Mouse (Mus musculus) embryonic facial prominence, embryonic 13.5 days (tissue): ENCODE measurements around the gene Ppie. TPM values are rescaled to one million over a fixed set of nuclear protein-coding genes. Genes with fewer than 3 reads are reported as not detected.
"Not testable (repeated sequence)": the region's sequence is repeated elsewhere in the genome, so short reads cannot be mapped to it uniquely, and the experiment has no call there.

Source experiments
- ATAC-seq: fragments of 200-750 bp; cut with Nextera tagmentation; 2 replicates; pipeline ENCODE4 v1.8.0; 2017; ENCODE audit warnings: low read depth; ENCODE audit not compliant: insufficient number of reproducible peaks, insufficient read depth, low FRiP score, low TSS enrichment
- H3K27ac ChIP-seq: fragments of 300-500 bp; sonication (generic); 2 replicates; pipeline ENCODE4 v1.5.1; 2015; ENCODE audit warnings: moderate library complexity, mild to moderate bottlenecking, inconsistent platforms
- H3K27me3 ChIP-seq: fragments of 300-500 bp; sonication (generic); 2 replicates; pipeline ENCODE4 v1.6.1; 2015; ENCODE audit warnings: mild to moderate bottlenecking, inconsistent platforms
- H3K36me3 ChIP-seq: fragments of 300-500 bp; sonication (generic); 2 replicates; pipeline ENCODE4 v1.6.1; 2015; ENCODE audit warnings: mild to moderate bottlenecking, inconsistent platforms
- H3K4me1 ChIP-seq: fragments of 300-500 bp; sonication (generic); 2 replicates; pipeline ENCODE4 v1.6.1; 2015; ENCODE audit warnings: inconsistent platforms
- H3K4me2 ChIP-seq: fragments of 300-500 bp; sonication (generic); 2 replicates; pipeline ENCODE4 v1.6.1; 2015; ENCODE audit warnings: moderate library complexity, mild to moderate bottlenecking, inconsistent platforms
- H3K4me3 ChIP-seq: fragments of 300-500 bp; sonication (generic); 2 replicates; pipeline ENCODE4 v1.5.1; 2015; ENCODE audit warnings: mild to moderate bottlenecking, inconsistent platforms
- H3K9ac ChIP-seq: fragments of 300-500 bp; sonication (generic); 2 replicates; pipeline ENCODE4 v1.6.1; 2015; ENCODE audit warnings: mild to moderate bottlenecking, inconsistent platforms
- H3K9me3 ChIP-seq: fragments of 300-500 bp; sonication (generic); 2 replicates; pipeline ENCODE4 v1.6.1; 2016; ENCODE audit warnings: inconsistent platforms
- WGBS: fragments of 180-500 bp; shearing (Covaris S2); methylation state at CpG from one replicate; pipeline ENCODE4 v1.1.7; 2015; ENCODE audit warnings: mixed read lengths; 5-methylcytosine and 5-hydroxymethylcytosine counted together
- polyA plus RNA-seq: library from polyadenylated mRNA; unstranded; fragments of >200 nt; fragmentation: Nextera tagmentation; extraction: Ambion mirVana; gene quantifications from 2 replicates; pipeline ENCODE4 v1.2.1, GENCODE M21; 2015

Ppie gene
- polyA plus RNA-seq, 1 experiment from 2014 or later: 114 TPM

DNA sequence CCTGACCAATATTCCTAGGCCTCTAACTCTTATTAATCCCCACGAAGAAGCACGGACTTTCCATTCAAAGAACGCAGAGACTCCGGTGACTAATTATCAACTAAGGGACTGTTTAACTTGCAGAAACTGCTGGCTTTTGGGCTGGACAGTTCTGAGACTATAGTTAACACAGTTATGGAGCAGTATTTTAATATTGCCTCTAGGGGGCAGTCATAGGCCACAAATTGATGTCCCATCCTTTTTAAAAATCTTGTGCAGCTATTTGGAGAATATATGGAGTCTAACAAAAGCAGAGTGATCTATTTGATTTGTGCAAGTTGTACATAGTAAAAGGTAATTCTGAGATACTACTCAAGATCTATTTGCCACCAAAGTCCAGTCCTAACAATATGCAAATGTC is 15.3 kb upstream of the Ppie start:
- H3K9me3 ChIP-seq: no peaks in the 10 kb centered on the region
- no peaks in the 10 kb centered on the region for H3K4me1 ChIP-seq
- H3K9ac ChIP-seq: no peak overlapping the region
- 25% methylated on average over 4 of the region's 4 CpGs for WGBS
- no peak overlapping the region for H3K27ac ChIP-seq
- H3K36me3 ChIP-seq: no peaks in the 10 kb centered on the region
- H3K4me2 ChIP-seq: no peak overlapping the region
- no peaks in the 10 kb centered on the region for H3K27me3 ChIP-seq
- no peak for ATAC-seq
- no peak overlapping the region for H3K4me3 ChIP-seq

- 63% methylated on average over 5 of the region's 5 CpGs for WGBS
- no peaks in the 10 kb centered on the region for H3K4me1 ChIP-seq
These were observed 13.2 kb upstream of the Ppie start for GRCm38 (mm10) chr4:123152976-123153375.

GRCm38 (mm10) chr4:123152003-123152402 is 12.3 kb upstream of the Ppie start:
- Histone ChIP-seq H3K9ac (no peak overlapping the region), H3K4me1 (no peaks in the 10 kb centered on the region), H3K27ac (no peak overlapping the region), H3K4me2 (no peak overlapping the region), H3K27me3 (no peaks in the 10 kb centered on the region), H3K4me3 (no peak overlapping the region), H3K9me3 (no peaks in the 10 kb centered on the region), H3K36me3 (no peaks in the 10 kb centered on the region)
- ATAC-seq: no peak
- 75% methylated on average over 4 of the region's 4 CpGs for WGBS

More at GRCm38 (mm10) chr4:123152976-123153375, 13.2 kb upstream of the Ppie start:
- Histone ChIP-seq H3K36me3 (no peaks in the 10 kb centered on the region), H3K4me3 (no peak overlapping the region), H3K4me2 (no peak overlapping the region), H3K27me3 (no peaks in the 10 kb centered on the region), H3K9me3 (no peaks in the 10 kb centered on the region), H3K27ac (no peak overlapping the region), H3K9ac (no peak overlapping the region)
- no peak for ATAC-seq

- no peaks in the 10 kb centered on the region for H3K9me3 ChIP-seq
- 78% methylated on average over 5 of the region's 5 CpGs for WGBS
These were observed 7.8 kb upstream of the Ppie start for GRCm38 (mm10) chr4:123147446-123148150.

GRCm38 (mm10) chr4:123137551-123137950 is 2.2 kb downstream of the Ppie start:
- Histone ChIP-seq H3K27ac (no peak overlapping the region), H3K9ac (no peak overlapping the region), H3K4me3 (no peak overlapping the region), H3K27me3 (no peaks in the 10 kb centered on the region), H3K4me2 (peak overlapping the region; percentile 81; the same call in 1 of the 2 replicates), H3K9me3 (no peaks in the 10 kb centered on the region), H3K36me3 (peaks cover 40% of the 10 kb centered on the region), H3K4me1 (peaks cover 15% of the 10 kb centered on the region)
- 85% methylated on average over 3 of the region's 3 CpGs for WGBS
- ATAC-seq: no peak

More at GRCm38 (mm10) chr4:123147446-123148150, 7.8 kb upstream of the Ppie start:
- 0 out of 2 replicates have a peak, but pooled peaks cover 4% of the 10 kb centered on the region for H3K27me3 ChIP-seq
- H3K4me3 ChIP-seq: no peak overlapping the region
- no peak overlapping the region for H3K4me2 ChIP-seq
- no peak overlapping the region for H3K27ac ChIP-seq
- H3K36me3 ChIP-seq: no peaks in the 10 kb centered on the region
- ATAC-seq: no peak
- no peak overlapping the region for H3K9ac ChIP-seq
- H3K4me1 ChIP-seq: no peaks in the 10 kb centered on the region

DNA sequence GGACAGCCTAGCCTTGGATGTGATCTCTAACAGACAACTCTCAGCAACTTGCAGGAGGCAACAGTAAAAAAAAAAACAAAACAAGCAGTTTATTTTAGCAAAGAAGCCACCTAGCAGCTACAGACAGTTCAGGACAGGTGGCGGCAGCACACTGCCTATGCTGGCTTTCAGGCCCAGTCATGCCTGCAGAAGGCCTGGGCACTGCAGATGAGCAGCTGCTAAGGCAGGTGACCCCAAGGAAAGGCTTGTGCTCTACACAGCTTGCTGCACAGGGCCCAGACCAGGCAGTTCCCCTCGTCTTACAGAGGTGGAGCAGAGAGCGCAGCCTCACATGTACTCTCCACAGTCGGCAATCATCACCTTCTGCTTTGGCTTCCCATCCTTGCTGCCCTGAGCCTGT is 12.7 kb downstream of the Ppie start:
- Histone ChIP-seq H3K36me3 (peaks cover 68% of the 10 kb centered on the region), H3K9ac (no peak overlapping the region), H3K9me3 (no peaks in the 10 kb centered on the region), H3K27me3 (no peaks in the 10 kb centered on the region), H3K4me2 (no peak overlapping the region), H3K27ac (no peak overlapping the region), H3K4me1 (no peaks in the 10 kb centered on the region), H3K4me3 (no peak overlapping the region)
- ATAC-seq: no peak
- WGBS: 89% methylated on average over 4 of the region's 4 CpGs

DNA sequence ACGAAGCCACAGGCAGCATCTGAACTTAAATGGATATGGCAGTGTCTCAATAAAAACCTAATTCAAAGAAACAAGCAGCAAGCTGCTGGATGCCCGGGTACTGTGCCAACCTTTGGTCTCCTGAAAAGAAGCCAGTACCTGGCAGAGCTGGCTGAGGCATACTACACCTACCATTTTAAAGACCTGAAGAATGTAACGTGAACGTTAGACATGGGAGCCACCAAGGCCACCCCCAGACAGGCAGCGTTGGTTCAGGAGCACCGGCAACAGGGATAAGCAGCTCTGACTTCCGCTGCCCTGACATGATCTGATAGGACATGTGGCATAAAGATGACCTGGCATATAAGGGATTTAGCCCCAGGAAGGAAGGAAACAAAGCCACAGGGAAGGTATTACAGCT is 13.1 kb downstream of the Ppie start:
- H3K4me2 ChIP-seq: no peak overlapping the region
- WGBS: 93% methylated on average over 7 of the region's 7 CpGs
- H3K9me3 ChIP-seq: no peaks in the 10 kb centered on the region

DNA sequence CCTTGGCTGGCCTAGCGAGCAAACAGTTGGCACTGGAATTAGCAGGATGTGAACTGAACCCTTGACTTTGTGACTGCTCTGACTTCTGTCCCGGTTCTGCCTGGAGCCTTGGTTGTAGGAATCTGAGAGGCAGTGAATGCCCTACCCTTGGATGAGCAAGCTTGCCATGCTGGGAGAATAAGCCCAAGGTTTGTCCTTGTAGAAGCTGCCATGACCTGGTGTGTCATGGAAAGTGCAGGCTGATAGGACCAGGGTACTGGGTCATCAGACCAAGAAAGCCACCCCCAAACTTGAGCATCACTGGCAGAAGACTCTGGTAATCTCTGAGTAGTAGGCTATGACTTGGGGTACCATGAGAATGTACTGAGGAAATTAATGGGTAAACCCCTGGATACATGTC is 18.5 kb downstream of the Ppie start:
- H3K4me1 ChIP-seq: no peaks in the 10 kb centered on the region
- H3K27ac ChIP-seq: no peak overlapping the region
- ATAC-seq: no peak
- H3K9me3 ChIP-seq: no peaks in the 10 kb centered on the region
- H3K27me3 ChIP-seq: peaks cover 6% of the 10 kb centered on the region
- no peak overlapping the region for H3K9ac ChIP-seq
- 87% methylated on average over 2 of the region's 2 CpGs for WGBS
- peaks cover 17% of the 10 kb centered on the region for H3K36me3 ChIP-seq
- H3K4me2 ChIP-seq: no peak overlapping the region
- no peak overlapping the region for H3K4me3 ChIP-seq

More for the DNA sequence above, 13.1 kb downstream of the Ppie start:
- Histone ChIP-seq H3K27ac (no peak overlapping the region), H3K4me3 (no peak overlapping the region), H3K27me3 (no peaks in the 10 kb centered on the region), H3K36me3 (peaks cover 64% of the 10 kb centered on the region), H3K9ac (no peak overlapping the region), H3K4me1 (no peaks in the 10 kb centered on the region)
- ATAC-seq: no peak

GRCm38 (mm10) chr4:123116640-123117039 is 23.1 kb downstream of the Ppie start:
- not testable (repeated sequence) for ATAC-seq

GRCm38 (mm10) chr4:123116011-123116410 is 23.7 kb downstream of the Ppie start, which contains the start of gene Oxct2b:
Gene Oxct2b (plus strand): TSS chr4:123116266.
- ATAC-seq: no peak
- peak within 1 kb of the TSS; percentile 41 for H3K4me3 ChIP-seq
- H3K36me3 ChIP-seq: no peaks in the 10 kb centered on the region
- WGBS: 9% methylated on average over 22 of the region's 22 CpGs
- H3K4me1 ChIP-seq: 0 out of 2 replicates have a peak, but pooled peaks cover 4% of the 10 kb centered on the region
- peak within 1 kb of the TSS; percentile 66 for H3K4me2 ChIP-seq
- no peaks in the 10 kb centered on the region for H3K9me3 ChIP-seq
- H3K27ac ChIP-seq: no peak within 1 kb of the TSS
- H3K27me3 ChIP-seq: peaks cover 14% of the 10 kb centered on the region
- peak within 1 kb of the TSS; percentile 52; the same call in 1 of the 2 replicates for H3K9ac ChIP-seq

More at GRCm38 (mm10) chr4:123116640-123117039, 23.1 kb downstream of the Ppie start:
- H3K9me3 ChIP-seq, H3K9ac ChIP-seq, H3K4me1 ChIP-seq, H3K27ac ChIP-seq, H3K36me3 ChIP-seq: not testable (repeated sequence)
- H3K4me3 ChIP-seq: peak overlapping the region; percentile 41
- H3K27me3 ChIP-seq: peaks cover 14% of the 10 kb centered on the region
- peak overlapping the region; percentile 66 for H3K4me2 ChIP-seq
- 28% methylated on average over 37 of the region's 42 CpGs for WGBS

GRCm38 (mm10) chr4:123114651-123115050 is 25.1 kb downstream of the Ppie start:
- not testable (repeated sequence) for H3K36me3 ChIP-seq, H3K4me1 ChIP-seq, ATAC-seq, H3K9ac ChIP-seq, H3K4me2 ChIP-seq, H3K9me3 ChIP-seq, H3K27ac ChIP-seq, H3K4me3 ChIP-seq
- 87% methylated on average over 4 of the region's 4 CpGs for WGBS
- peaks cover 14% of the 10 kb centered on the region for H3K27me3 ChIP-seq

DNA sequence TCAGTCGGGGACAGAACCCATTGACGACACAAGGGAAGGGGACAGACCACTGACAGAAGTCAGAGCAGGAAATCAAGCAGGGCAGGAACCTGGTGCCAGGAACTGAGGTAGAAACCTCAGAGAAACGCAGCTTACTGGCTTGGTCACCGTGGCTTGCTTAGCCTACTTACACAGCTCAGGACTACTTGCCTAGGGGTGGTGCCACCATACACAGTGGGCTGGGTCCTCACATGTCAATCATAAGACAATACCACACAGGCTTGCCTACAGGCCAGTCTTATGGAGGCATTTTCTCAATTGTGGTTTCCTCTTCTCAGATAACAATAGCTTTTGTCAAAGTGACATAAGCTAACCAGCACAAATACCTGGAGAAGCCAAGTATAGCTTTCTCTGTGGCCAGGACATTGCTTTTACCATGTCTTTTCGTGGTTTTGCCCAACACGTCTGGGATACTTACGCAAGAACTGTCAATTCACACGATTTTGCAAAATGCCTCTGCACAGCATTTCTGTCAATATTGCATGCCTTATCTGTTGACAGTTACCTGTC is 27.5 kb downstream of the Ppie start:
- Histone ChIP-seq H3K9ac (no peak overlapping the region), H3K9me3 (no peaks in the 10 kb centered on the region), H3K27ac (no peak overlapping the region), H3K27me3 (peaks cover 13% of the 10 kb centered on the region), H3K4me1 (peaks cover 8% of the 10 kb centered on the region; the same call in 1 of the 2 replicates), H3K4me2 (no peak overlapping the region), H3K36me3 (no peaks in the 10 kb centered on the region), H3K4me3 (no peak overlapping the region)
- ATAC-seq: no peak
- WGBS: 76% methylated on average over 8 of the region's 8 CpGs
